Mouse (Mus musculus) limb, embryonic 10.5 days (tissue): ENCODE results near the gene Tbcb. TPM values are rescaled to one million over a fixed set of nuclear protein-coding genes. Genes with fewer than 3 reads are reported as not detected.

Experiments used
- DNase-seq: peaks from one replicate; pipeline ENCODE4 v3.0.0-alpha.2; 2017; ENCODE audit warnings: low spot score
- H3K27ac ChIP-seq: fragments of 300-500 bp; sonication (generic); 2 replicates; pipeline ENCODE4 v1.5.1; 2016; ENCODE audit warnings: mild to moderate bottlenecking
- H3K27me3 ChIP-seq: fragments of 300-500 bp; sonication (generic); 2 replicates; pipeline ENCODE4 v1.6.1; 2016; ENCODE audit warnings: low read depth, mild to moderate bottlenecking; ENCODE audit not compliant: poor library complexity, severe bottlenecking
- H3K36me3 ChIP-seq: fragments of 300-500 bp; sonication (generic); 2 replicates; pipeline ENCODE4 v1.6.1; 2016; ENCODE audit warnings: mild to moderate bottlenecking, moderate library complexity
- H3K4me1 ChIP-seq: fragments of 300-500 bp; sonication (generic); 2 replicates; pipeline ENCODE4 v1.6.1; 2016
- H3K4me3 ChIP-seq: fragments of 300-500 bp; sonication (generic); 2 replicates; pipeline ENCODE4 v1.5.1; 2016; ENCODE audit warnings: mild to moderate bottlenecking, moderate library complexity
- H3K9me3 ChIP-seq: fragments of 300-500 bp; sonication (generic); replicated peaks from 2 replicates; pipeline ENCODE4 v1.6.1; 2016; ENCODE audit warnings: mild to moderate bottlenecking
- WGBS: fragments of 180-500 bp; shearing (Covaris S2); methylation state at CpG from one replicate; pipeline ENCODE4 v1.1.7; 2016; 5-methylcytosine and 5-hydroxymethylcytosine counted together
- polyA plus RNA-seq: library from polyadenylated mRNA; unstranded; fragments of >200 nt; fragmentation: Nextera tagmentation; extraction: Ambion mirVana; gene quantifications from 2 replicates; pipeline ENCODE4 v1.2.1, GENCODE M21; 2016

Gene Tbcb
- 261 and 262 TPM in 2 replicates for polyA plus RNA-seq

- H3K27me3 ChIP-seq, result no peaks in the 10 kb centered on the region
- DNase-seq, result peak; percentile 96
- WGBS, result under 1% methylated on average over 67 of the region's 67 CpGs
- H3K27ac ChIP-seq, result peak within 1 kb of the TSS; percentile 93
- peaks cover 19% of the 10 kb centered on the region for H3K4me1 ChIP-seq
- no peaks in the 10 kb centered on the region for H3K9me3 ChIP-seq
- peak within 1 kb of the TSS; percentile 84 for H3K4me3 ChIP-seq
- H3K36me3 ChIP-seq, result peaks cover 60% of the 10 kb centered on the region
Measured at GRCm38 (mm10) chr7:30231669-30232454, at the start of gene Tbcb, which contains the start of gene Polr2i. Gene Tbcb, minus strand, starts transcription at chr7:30232272. Gene Polr2i, plus strand, starts transcription at chr7:30231948.

- DNase-seq, result no peak
- Histone ChIP-seq H3K9me3 (no peaks in the 10 kb centered on the region), H3K4me1 (peaks cover 18% of the 10 kb centered on the region), H3K27me3 (0 out of 2 replicates have a peak, but pooled peaks cover 5% of the 10 kb centered on the region), H3K4me3 (no peak overlapping the region), H3K36me3 (no peaks in the 10 kb centered on the region), H3K27ac (no peak overlapping the region)
- WGBS, result 78% methylated on average over 4 of the region's 4 CpGs
Measured at GRCm38 (mm10) chr7:30281522-30281921, 49.5 kb upstream of the Tbcb start.

DNA sequence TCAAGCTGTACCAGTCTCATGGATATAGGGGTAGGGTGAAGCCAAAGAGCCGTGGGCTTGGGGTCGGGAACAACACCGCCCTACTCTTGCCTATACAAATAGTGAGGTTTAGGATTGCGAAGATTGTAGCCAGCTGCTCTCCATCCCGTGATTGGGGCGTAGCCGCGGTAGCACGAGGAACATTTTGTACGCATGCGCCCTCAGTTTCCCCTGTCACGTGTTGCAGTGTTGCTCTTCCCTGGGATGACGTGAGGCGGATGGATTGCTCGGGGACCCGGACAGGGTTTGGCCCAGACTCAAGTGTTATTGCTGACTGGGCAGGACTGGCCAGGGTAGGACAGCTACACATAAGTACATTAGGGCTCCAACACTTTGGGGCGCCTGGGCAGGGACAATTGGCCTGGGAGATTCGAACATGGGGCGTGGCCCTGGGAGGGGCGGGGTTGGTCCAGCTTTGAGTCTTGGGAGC, 48.6 kb upstream of the Tbcb start:
- under 1% methylated on average over 20 of the region's 20 CpGs for WGBS
- Histone ChIP-seq H3K27ac (peak overlapping the region; percentile 88), H3K27me3 (0 out of 2 replicates have a peak, but pooled peaks cover 1% of the 10 kb centered on the region), H3K36me3 (no peaks in the 10 kb centered on the region), H3K9me3 (no peaks in the 10 kb centered on the region), H3K4me1 (peaks cover 18% of the 10 kb centered on the region), H3K4me3 (peak overlapping the region; percentile 86)
- DNase-seq, result peak; percentile 80

- Histone ChIP-seq H3K27ac (peak within 1 kb of the TSS; percentile 88), H3K4me1 (peaks cover 19% of the 10 kb centered on the region), H3K27me3 (no peaks in the 10 kb centered on the region), H3K36me3 (no peaks in the 10 kb centered on the region), H3K9me3 (no peaks in the 10 kb centered on the region), H3K4me3 (peak within 1 kb of the TSS; percentile 86)
- DNase-seq, result peak; percentile 92
- under 1% methylated on average over 49 of the region's 49 CpGs for WGBS
Measured at GRCm38 (mm10) chr7:30279951-30280669, 48.0 kb upstream of the Tbcb start, which contains the start of the genes Thap8 and Wdr62. Gene Thap8, plus strand, starts transcription at chr7:30280094. Gene Wdr62, minus strand, starts transcription at chr7:30280419.

DNA sequence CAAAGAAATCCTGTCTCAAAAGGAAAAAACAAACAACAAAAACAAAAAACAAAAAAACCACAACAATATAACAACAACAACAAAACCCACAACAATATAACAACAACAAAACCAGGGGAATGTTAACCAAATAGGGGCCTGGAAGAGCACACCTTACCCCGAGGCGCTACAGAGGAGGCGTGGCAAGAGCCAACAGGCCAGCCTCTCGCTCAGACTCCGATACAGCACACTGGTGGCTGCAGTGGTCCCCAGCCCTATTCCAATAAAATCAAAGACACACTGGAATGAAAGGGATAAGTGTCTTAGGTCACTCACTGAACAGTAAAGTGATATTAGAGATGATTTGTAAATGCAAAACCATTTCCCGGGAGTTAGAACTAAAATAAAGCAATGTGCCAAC, 47.5 kb upstream of the Tbcb start:
- H3K4me3 ChIP-seq, result peak overlapping the region; percentile 86
- H3K9me3 ChIP-seq, result no peaks in the 10 kb centered on the region
- peaks cover 22% of the 10 kb centered on the region for H3K4me1 ChIP-seq
- H3K27ac ChIP-seq, result peak overlapping the region; percentile 88
- DNase-seq, result no peak
- WGBS, result under 1% methylated on average over 6 of the region's 6 CpGs
- no peaks in the 10 kb centered on the region for H3K27me3 ChIP-seq
- H3K36me3 ChIP-seq, result no peaks in the 10 kb centered on the region

DNA sequence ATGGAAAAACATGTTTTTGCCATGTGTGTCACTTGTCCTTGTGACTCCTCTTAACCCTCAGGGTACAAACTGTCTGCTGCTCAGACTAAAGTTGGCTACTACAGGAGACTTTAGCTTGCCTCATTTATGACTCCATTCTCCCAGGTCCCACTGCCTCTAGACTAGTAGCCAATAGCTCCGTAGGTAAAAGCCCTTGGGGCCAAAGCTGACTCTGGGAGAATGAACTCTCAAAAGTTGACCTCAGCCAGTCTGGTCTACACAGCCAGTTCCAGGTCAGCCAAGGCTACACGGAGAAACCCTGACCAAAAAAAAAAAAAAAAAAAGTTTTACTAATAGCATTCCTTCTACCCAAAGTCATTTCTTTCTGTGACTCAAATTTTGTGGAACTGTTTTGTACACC, 46.8 kb upstream of the Tbcb start:
- 62% methylated on average over 2 of the region's 2 CpGs for WGBS
- no peak for DNase-seq
- H3K4me3 ChIP-seq, result peak overlapping the region; percentile 86; the same call in 1 of the 2 replicates

GRCm38 (mm10) chr7:30274383-30274782, 42.3 kb upstream of the Tbcb start:
- H3K4me3 ChIP-seq, result no peak overlapping the region
- 68% methylated on average over 6 of the region's 6 CpGs for WGBS
- H3K36me3 ChIP-seq, result peaks cover 28% of the 10 kb centered on the region
- DNase-seq, result no peak
- H3K27ac ChIP-seq, result no peak overlapping the region
- no peaks in the 10 kb centered on the region for H3K9me3 ChIP-seq
- H3K4me1 ChIP-seq, result peaks cover 10% of the 10 kb centered on the region
- no peaks in the 10 kb centered on the region for H3K27me3 ChIP-seq

More for the DNA sequence above, 46.8 kb upstream of the Tbcb start:
- Histone ChIP-seq H3K4me1 (peaks cover 22% of the 10 kb centered on the region), H3K36me3 (no peaks in the 10 kb centered on the region), H3K27ac (no peak overlapping the region), H3K27me3 (no peaks in the 10 kb centered on the region), H3K9me3 (no peaks in the 10 kb centered on the region)

GRCm38 (mm10) chr7:30269641-30270040, 37.6 kb upstream of the Tbcb start:
- Histone ChIP-seq H3K36me3 (peaks cover 70% of the 10 kb centered on the region), H3K4me1 (no peaks in the 10 kb centered on the region; the same call in 1 of the 2 replicates), H3K4me3 (no peak overlapping the region), H3K9me3 (no peaks in the 10 kb centered on the region), H3K27ac (no peak overlapping the region), H3K27me3 (no peaks in the 10 kb centered on the region)
- 88% methylated on average over 4 of the region's 4 CpGs for WGBS
- no peak for DNase-seq

DNA sequence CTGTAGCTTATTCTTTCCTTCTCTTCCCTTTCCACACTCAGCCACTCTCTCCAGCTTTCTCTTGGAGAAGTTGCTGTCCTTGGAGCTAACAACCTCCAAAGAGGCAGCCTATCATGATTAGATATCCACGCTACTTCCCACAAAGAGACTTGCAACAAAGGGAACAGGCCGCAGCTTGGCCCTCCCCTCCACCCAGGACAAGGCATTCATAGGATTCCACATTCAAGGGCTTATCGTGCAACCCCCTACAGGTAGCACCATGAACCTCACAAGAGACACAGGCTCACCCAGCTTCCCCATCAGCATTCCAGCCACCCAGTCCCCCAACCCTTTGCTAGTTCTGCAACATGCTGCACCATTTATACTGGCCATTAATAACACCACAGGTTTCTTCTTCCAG, 34.7 kb upstream of the Tbcb start:
- WGBS, result 89% methylated on average over 3 of the region's 3 CpGs
- no peak overlapping the region for H3K27ac ChIP-seq

GRCm38 (mm10) chr7:30265935-30266334, 33.9 kb upstream of the Tbcb start:
- no peaks in the 10 kb centered on the region for H3K27me3 ChIP-seq
- no peak overlapping the region for H3K4me3 ChIP-seq
- peaks cover 85% of the 10 kb centered on the region for H3K36me3 ChIP-seq
- no peak for DNase-seq
- H3K9me3 ChIP-seq, result no peaks in the 10 kb centered on the region
- 90% methylated on average over 7 of the region's 7 CpGs for WGBS
- H3K27ac ChIP-seq, result no peak overlapping the region
- H3K4me1 ChIP-seq, result no peaks in the 10 kb centered on the region

More for the DNA sequence above, 34.7 kb upstream of the Tbcb start:
- Histone ChIP-seq H3K4me1 (no peaks in the 10 kb centered on the region), H3K4me3 (no peak overlapping the region), H3K36me3 (peaks cover 85% of the 10 kb centered on the region), H3K9me3 (no peaks in the 10 kb centered on the region), H3K27me3 (no peaks in the 10 kb centered on the region)
- DNase-seq, result no peak

- WGBS, result 95% methylated on average over 5 of the region's 5 CpGs
- no peak overlapping the region for H3K27ac ChIP-seq
- H3K9me3 ChIP-seq, result no peaks in the 10 kb centered on the region
- H3K4me1 ChIP-seq, result no peaks in the 10 kb centered on the region
- no peak for DNase-seq
- peaks cover 83% of the 10 kb centered on the region for H3K36me3 ChIP-seq
- no peaks in the 10 kb centered on the region for H3K27me3 ChIP-seq
- no peak overlapping the region for H3K4me3 ChIP-seq
Measured at GRCm38 (mm10) chr7:30265531-30265930, 33.5 kb upstream of the Tbcb start.

DNA sequence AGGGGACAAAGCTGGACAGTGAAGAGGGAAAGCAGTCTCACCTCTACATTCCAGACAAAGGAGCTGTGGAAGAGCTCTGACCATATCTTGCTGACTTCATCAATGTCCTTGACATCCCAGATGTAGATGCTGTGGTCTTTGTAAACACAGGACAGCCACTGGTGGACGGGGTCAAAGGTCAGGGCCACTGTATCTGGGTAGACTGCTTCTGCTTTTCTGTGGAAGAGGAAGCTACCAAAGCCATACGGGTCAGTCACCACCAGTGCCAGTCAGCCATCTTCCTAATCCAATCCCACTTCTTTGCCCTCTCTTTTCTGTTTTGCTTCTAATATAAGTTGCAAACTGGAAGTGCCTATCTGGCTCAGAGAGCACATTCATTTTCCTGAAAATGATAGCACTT, 33.0 kb upstream of the Tbcb start:
- Histone ChIP-seq H3K27ac (no peak overlapping the region), H3K9me3 (no peaks in the 10 kb centered on the region), H3K27me3 (no peaks in the 10 kb centered on the region), H3K36me3 (peaks cover 82% of the 10 kb centered on the region), H3K4me1 (no peaks in the 10 kb centered on the region), H3K4me3 (no peak overlapping the region)
- no peak for DNase-seq
- WGBS, result 79% methylated on average over 2 of the region's 2 CpGs
